Mouse (Mus musculus) megakaryocyte, adult 5-6 weeks (primary cell): Measurements from ENCODE around the gene Ksr1. TPM values are rescaled to one million over a fixed set of nuclear protein-coding genes. Genes with fewer than 3 reads are reported as not detected.

ENCODE experiments used
- ATAC-seq: 2 replicates; pipeline ENCODE4 v1.8.0; 2016; ENCODE audit warnings: mild to moderate bottlenecking, inconsistent platforms; ENCODE audit not compliant: poor library complexity, severe bottlenecking
- total RNA-seq, 2 experiments: library from RNA; stranded (forward) in 1 of 2; stranded (reverse) in 1 of 2; fragments of 153-499, 151-499 nt in 1 of 2; fragments of 221-1000, 200-1000 nt in 1 of 2; gene quantifications; 2 replicates each; pipeline versions ENCODE4 v1.2.3 to v1.2.4; 2015 to 2017

The Ksr1 gene
- total RNA-seq, 2 experiments from 2014 or later: 6.4 to 10.8 TPM

DNA sequence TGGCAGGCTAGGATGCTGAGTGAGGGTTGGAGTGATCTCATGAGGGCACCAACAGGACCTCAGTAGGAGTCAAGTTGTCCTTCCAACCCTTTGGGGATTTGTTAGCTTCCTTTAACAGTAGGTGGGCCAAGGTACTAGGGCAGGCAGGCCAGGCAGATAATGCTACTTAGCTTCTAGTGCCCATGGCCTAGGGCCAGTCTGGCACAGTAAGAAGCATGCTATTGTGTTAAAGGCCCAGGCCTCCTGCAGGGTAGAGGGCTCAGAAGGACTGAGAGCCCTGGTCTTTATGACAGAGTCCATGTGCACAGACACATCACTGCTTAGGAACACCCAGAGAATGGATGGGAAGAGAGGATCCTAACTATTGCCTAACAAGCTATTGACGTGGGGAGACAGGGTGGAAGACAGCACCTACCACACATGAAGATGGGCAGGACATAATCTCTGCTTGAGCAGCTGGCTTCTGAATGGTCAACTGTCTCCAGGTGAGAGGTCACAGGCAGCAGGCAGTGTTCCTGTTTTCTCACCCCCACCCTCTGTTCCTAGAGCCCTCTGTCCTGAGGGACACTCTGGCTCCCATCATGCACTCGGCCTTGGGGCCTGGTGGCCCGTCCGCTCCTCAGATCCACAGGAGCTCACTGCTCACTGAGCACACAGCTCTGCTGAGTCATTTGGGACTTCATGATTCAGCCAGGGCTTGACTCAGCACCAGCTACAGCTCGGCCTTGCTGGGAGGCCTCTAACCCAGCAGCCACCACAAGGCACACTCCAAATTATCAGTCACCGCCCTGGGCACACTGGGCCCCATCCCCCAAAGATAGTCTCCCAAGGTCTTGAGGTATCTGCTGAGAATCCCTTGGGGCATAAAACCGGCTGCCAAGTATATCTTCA, 74.9 kb downstream of the Ksr1 start:
- ATAC-seq: peak; percentile 31

- ATAC-seq: no peak
Measured at GRCm38 (mm10) chr11:79069453-79070153, 76.6 kb downstream of the Ksr1 start.

DNA sequence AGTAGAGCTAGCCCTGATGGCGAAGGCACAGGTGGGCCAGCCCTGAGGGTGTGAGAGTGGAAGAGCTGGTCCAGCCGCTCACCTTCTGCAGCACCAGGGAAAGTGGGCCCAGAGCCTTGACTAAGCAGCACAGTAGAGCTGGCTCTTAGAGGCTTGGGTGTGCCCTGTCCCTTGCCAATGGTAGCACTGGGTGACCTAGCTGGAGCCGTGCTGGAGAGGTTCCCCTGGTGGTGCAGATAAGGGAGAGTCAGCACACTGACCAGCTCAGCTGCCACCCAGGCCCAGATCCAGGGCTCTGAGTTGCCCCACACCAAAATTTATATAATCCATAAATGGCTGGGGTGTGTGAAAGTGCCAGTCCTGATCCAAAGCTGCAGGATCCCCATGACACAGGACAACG, 79.0 kb downstream of the Ksr1 start:
- ATAC-seq: no peak

DNA sequence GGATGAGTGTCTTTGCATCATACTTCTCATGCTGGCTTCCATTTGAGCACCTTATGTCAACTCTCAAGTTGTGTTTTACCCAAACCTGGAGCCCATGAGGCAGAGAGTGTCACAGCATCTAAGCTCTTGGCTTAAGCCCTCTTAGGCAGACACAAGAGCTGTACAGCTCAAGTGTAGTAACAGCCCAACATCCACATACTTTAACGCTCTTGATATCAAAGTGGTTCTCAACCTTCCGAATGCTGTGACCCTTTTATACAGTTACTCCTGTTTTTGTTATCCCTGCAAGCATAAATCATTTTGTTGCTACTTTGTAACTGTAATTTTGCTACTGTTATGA, 80.0 kb downstream of the Ksr1 start:
- no peak for ATAC-seq

GRCm38 (mm10) chr11:79065463-79066190, 80.6 kb downstream of the Ksr1 start:
- no peak for ATAC-seq

- no peak for ATAC-seq
Measured at GRCm38 (mm10) chr11:79064311-79064710, 81.9 kb downstream of the Ksr1 start.

GRCm38 (mm10) chr11:79063616-79064015, 82.6 kb downstream of the Ksr1 start:
- no peak for ATAC-seq

- ATAC-seq: no peak
Measured at GRCm38 (mm10) chr11:79062897-79063296, 83.3 kb downstream of the Ksr1 start.

DNA sequence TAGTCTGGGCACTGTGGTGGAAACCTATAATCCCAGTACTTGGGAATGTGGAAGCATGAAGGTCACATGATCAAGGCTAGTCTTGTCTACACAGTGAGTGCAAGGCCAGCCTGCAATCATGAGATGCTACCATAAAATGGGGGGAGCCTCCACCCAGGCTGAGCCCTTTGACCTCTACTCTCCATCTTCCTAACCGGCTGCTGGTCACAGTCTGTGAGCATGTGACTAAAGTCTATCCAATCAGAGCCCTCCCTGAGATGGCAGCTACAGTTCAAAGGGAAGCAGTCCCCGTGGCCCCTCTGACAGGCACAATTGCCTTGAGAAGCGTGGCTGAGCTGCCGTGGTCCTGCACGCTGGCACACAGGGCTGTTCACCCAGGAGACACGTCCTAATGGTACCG, 84.4 kb downstream of the Ksr1 start:
- ATAC-seq: no peak

- ATAC-seq: no peak
Measured at GRCm38 (mm10) chr11:79059850-79060249, 86.4 kb downstream of the Ksr1 start.

DNA sequence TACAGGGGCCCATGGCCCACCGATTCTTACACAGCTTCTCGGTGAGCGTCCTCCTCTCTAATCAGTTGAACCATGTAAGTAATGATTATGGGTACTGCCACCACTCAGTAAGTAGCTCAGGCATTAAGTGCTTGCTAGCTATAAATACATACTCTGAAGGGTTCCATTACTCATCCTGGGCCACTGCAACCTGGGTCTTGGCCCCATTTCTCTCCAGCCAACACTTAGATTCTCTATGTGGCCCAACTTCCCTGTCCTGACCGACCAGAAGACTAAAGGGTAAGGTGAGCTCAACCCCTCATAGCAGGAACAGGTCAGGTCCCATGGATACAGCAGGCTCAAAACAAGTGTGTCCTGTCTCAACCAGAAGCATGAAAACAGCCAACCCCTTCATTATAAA, 87.1 kb downstream of the Ksr1 start:
- no peak for ATAC-seq

DNA sequence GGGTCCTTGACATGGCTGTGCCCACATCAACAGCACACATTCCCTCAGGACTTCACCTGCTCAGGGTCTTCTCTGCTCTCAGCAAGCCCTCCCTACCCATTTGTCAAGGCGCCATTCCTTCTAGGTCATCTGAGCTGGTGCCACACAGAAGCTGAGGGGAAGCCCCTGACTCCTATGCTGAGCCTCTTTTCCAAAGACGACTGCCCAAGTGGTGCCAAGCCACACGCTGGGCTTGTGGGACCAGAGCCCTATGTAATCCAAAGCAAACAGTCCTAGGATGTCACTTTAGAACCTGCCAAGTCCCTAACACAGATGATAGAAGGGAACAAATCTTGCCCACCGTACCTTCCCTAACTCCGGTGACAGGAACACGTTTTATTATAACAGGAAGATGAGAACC, 87.6 kb downstream of the Ksr1 start:
- no peak for ATAC-seq

GRCm38 (mm10) chr11:79057809-79058208, 88.4 kb downstream of the Ksr1 start:
- no peak for ATAC-seq

GRCm38 (mm10) chr11:79056891-79057290, 89.3 kb downstream of the Ksr1 start:
- ATAC-seq: no peak

DNA sequence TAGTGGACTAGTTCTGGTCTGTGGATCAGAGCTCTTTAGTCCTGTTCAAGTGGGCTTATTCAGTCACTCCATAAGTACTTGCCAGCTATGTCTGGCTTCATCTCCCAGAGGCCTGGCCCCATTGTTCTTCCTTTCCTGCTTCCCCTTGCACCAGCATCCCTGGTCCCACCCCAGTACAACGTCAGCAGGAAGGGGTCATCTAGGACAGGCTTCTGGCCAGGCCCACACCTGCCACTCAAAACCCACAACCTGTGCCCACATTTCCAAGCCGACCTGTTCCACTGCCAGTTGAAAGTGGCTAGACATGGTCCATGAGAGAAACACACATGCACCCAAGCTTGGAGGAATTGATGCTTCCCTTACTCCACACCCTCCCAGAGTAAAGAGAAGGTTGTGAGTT, 90.2 kb downstream of the Ksr1 start:
- no peak for ATAC-seq

GRCm38 (mm10) chr11:79055161-79055560, 91.0 kb downstream of the Ksr1 start:
- ATAC-seq: no peak

- no peak for ATAC-seq
Measured at GRCm38 (mm10) chr11:79054161-79055152, 91.8 kb downstream of the Ksr1 start.

DNA sequence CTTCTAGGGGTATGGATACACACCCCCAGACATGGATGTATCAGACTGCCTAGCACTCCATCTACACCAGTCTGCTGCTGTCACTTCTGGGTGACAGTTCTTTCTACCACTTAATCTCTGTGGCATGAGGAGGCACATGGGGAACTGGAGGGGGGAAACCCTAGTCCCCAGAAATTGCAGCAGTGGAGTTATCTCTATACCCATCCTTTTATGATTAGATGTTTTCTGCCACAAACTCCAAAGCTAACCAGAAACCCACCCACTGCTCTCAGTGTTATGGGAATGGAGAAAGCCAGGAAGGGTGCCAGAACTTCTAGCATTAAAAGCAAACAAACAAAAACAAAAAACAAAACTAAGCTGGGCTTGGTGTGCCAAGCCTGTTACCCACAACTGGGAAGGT, 92.8 kb downstream of the Ksr1 start:
- ATAC-seq: no peak

DNA sequence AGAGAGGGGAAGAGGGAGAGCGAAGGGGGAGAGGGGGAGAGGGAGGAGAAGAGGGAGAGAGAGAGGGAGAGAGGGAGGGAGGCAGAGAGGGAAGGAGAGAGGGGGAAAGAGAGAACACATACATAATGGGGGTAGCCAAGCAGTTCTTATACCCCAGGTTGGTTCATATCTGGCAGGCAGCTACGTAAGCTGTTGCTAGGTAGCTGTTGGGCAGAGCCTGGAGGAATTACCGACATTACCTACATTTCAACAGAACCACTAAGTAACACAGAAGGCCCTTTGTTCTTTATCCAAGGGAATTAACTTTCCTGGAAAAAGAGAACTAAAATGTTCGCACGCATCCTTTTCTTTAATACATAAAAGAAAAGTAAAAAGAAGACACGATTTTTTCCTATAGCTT, 93.4 kb downstream of the Ksr1 start:
- no peak for ATAC-seq

DNA sequence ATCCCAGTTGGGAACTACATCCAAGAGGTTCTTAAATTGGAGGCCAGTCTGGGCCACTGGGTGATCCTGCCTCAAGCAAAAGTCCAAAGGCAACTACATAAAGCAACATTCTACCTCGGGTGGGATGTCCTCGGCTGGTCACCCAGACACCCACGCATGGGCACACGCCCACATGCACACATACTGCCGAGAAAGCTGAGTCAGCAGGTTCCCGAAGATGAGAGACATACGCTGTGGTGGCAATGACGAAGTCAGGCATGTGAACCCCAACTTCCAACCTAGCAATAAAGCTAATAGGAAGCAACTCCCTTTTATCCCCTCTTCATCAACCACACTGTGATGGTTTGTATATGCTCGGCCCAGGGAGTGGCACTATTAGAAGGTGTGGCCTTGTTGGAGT, 94.7 kb downstream of the Ksr1 start:
- ATAC-seq: 0 out of 2 replicates have a peak, but pooled peaks have one; percentile 33
